Mouse (Mus musculus): Measurements from ENCODE around the gene Smarcc2. TPM values are rescaled to one million over a fixed set of nuclear protein-coding genes. Genes with fewer than 3 reads are reported as not detected.

Smarcc2 gene
- polyA plus RNA-seq, 2 experiments = 98.0 to 216 TPM

DNA sequence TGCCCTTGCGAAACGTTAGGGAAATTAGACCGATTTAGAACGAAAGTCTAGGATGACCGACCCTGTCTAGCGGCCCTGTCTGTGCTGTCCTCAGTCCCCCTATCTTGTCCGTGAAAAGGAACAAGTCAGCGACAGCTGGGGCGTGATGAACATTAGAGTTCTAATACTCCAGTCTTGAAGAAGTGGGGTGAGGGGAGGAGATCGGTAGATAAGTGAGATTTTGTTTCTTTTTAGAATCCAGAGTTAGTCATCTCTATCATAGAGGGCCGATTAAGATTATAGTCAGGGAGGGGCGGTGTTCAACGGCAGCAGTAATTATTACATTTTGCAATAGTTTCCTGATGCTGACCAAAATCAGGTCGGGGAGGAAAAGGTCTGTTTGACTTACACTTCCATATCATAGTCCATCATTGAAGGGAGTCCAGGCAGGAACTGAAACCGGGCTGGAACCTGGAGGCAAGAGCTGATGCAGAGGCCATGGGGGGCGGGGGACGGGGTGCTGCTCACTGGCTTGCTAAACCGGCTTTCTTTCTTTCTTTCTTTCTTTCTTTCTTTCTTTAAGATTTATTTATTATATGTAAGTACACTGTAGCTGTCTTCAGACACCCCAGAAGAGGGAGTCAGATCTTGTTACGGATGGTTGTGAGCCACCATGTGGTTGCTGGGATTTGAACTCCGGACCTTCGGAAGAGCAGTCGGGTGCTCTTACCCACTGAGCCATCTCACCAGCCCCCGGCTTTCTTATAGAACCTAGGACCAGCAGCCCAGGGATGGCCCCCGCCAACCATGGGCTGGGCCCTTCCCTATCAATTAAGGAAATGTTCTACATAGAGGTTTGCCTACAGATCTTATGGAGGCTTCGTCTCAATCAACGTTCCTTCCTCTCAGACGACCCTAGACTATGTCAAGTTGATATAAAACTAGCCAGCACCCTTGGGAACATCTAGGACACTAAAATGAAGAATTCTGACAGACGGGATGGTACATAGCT is 67.6 kb downstream of the Smarcc2 start:
- TF ChIP-seq POLR2A (IDR thresholded peaks at IDR 0.05; ENCODE audit: borderline replicate concordance, extremely low read depth, insufficient read depth, insufficient read length) = no peak
- 30% methylated on average over 28 of the region's 28 CpGs for WGBS
- Histone ChIP-seq H3K9me3 (ENCODE audit: control insufficient read depth, low read length) (no peaks in the 10 kb centered on the region), H3K4me2 (replicated peaks; ENCODE audit: low read depth, low read length, severe bottlenecking) (peak overlapping the region; percentile 96), H3K4me3 (replicated peaks; ENCODE audit: low read length) (peak overlapping the region; percentile 69), H3K4me1 (ENCODE audit: control insufficient read depth, insufficient read depth, low read length) (0 out of 2 replicates have a peak, but pooled peaks cover 10% of the 10 kb centered on the region), H3K36me3 (ENCODE audit: control insufficient read depth, insufficient read depth, low read length) (peaks cover 5% of the 10 kb centered on the region; the same call in 1 of the 2 replicates), H3K27ac (replicated peaks; ENCODE audit: low read depth, low read length) (no peak overlapping the region), H3K27me3 (ENCODE audit: control insufficient read depth, insufficient read depth, low read length) (no peaks in the 10 kb centered on the region), H3K9ac (ENCODE audit: low read depth, low read length, severe bottlenecking) (peak overlapping the region; percentile 52)
- no peak for DNase-seq (ENCODE audit: low spot score)
- ATAC-seq (ENCODE audit: low FRiP score, low read depth) = no peak

DNA sequence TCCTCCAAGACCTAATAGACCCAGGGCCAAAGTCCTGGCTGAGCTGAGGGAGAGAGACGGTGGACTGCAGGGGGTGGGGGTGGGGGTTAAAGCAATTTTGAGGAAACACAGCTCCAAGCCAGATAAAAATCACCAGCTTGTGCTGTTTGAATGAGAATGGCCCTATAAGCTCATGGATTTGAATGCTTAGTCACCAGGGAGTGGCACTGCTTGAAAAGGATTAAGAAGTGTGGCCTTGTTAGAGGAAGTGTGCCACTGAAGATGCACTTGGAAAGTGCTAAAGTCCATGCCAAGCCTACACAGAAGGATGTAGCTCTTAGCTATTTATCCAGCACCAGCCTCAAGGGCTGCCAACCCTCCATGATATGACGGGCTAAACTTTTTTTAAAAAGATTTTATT is 76.2 kb downstream of the Smarcc2 start:
- no peak overlapping the region for H3K9ac ChIP-seq (ENCODE audit: low read depth, low read length, severe bottlenecking)
- no peaks in the 10 kb centered on the region for H3K27me3 ChIP-seq (ENCODE audit: control insufficient read depth, insufficient read depth, low read length)
- H3K27ac ChIP-seq (replicated peaks; ENCODE audit: low read depth, low read length) = no peak overlapping the region
- H3K9me3 ChIP-seq (ENCODE audit: control insufficient read depth, low read length) = no peaks in the 10 kb centered on the region
- no peak for ATAC-seq (ENCODE audit: low FRiP score, low read depth)
- 86% methylated on average over 2 of the region's 2 CpGs for WGBS
- TF ChIP-seq POLR2A (IDR thresholded peaks at IDR 0.05; ENCODE audit: borderline replicate concordance, extremely low read depth, insufficient read depth, insufficient read length) = no peak
- H3K36me3 ChIP-seq (ENCODE audit: control insufficient read depth, insufficient read depth, low read length) = no peaks in the 10 kb centered on the region
- H3K4me1 ChIP-seq (ENCODE audit: control insufficient read depth, insufficient read depth, low read length) = 0 out of 2 replicates have a peak, but pooled peaks cover 3% of the 10 kb centered on the region
- H3K4me2 ChIP-seq (replicated peaks; ENCODE audit: low read depth, low read length, severe bottlenecking) = no peak overlapping the region
- DNase-seq (ENCODE audit: low spot score) = no peak
- H3K4me3 ChIP-seq (replicated peaks; ENCODE audit: low read length) = no peak overlapping the region

DNA sequence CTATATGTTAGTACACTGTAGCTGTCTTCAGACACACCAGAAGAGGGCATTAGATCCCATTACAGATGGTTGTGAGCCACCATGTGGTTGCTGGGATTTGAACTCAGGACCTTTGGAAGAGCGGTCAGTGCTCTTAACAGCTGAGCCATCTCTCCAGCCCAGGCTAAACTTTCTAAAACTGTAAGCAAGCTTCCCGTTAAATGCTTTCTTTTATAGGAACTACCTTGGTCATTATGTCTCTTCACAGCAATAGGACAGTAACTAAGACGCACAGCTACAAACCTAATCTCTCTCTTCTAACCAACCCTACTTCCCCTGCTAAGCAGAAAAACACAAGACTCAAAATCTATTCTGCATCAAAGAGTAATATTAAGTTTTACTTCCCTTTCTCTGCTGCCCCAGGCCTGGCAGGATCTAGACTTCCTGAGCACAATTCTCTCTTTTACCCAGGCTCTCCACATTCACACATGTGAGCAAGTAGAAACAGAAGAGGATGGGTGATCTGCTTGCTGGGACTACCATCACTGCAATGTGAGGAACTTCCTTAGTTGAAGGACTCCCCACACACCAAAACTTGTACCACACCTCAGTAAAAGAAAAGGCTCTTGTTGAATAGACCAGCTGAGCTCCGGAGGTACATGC is 76.7 kb downstream of the Smarcc2 start:
- Histone ChIP-seq H3K9ac (ENCODE audit: low read depth, low read length, severe bottlenecking) (peak overlapping the region; percentile 13; the same call in 1 of the 2 replicates), H3K27ac (replicated peaks; ENCODE audit: low read depth, low read length) (peak overlapping the region; percentile 71), H3K4me2 (replicated peaks; ENCODE audit: low read depth, low read length, severe bottlenecking) (peak overlapping the region; percentile 31), H3K4me1 (ENCODE audit: control insufficient read depth, insufficient read depth, low read length) (0 out of 2 replicates have a peak, but pooled peaks cover 3% of the 10 kb centered on the region), H3K27me3 (ENCODE audit: control insufficient read depth, insufficient read depth, low read length) (no peaks in the 10 kb centered on the region), H3K4me3 (replicated peaks; ENCODE audit: low read length) (peak overlapping the region; percentile 16), H3K36me3 (ENCODE audit: control insufficient read depth, insufficient read depth, low read length) (no peaks in the 10 kb centered on the region), H3K9me3 (ENCODE audit: control insufficient read depth, low read length) (no peaks in the 10 kb centered on the region)
- no peak for DNase-seq (ENCODE audit: low spot score)
- no peak for TF ChIP-seq POLR2A (IDR thresholded peaks at IDR 0.05; ENCODE audit: borderline replicate concordance, extremely low read depth, insufficient read depth, insufficient read length)
- WGBS = 73% methylated on average over 4 of the region's 4 CpGs
- peak; percentile 14; the same call in 1 of the 2 replicates for ATAC-seq (ENCODE audit: low FRiP score, low read depth)

DNA sequence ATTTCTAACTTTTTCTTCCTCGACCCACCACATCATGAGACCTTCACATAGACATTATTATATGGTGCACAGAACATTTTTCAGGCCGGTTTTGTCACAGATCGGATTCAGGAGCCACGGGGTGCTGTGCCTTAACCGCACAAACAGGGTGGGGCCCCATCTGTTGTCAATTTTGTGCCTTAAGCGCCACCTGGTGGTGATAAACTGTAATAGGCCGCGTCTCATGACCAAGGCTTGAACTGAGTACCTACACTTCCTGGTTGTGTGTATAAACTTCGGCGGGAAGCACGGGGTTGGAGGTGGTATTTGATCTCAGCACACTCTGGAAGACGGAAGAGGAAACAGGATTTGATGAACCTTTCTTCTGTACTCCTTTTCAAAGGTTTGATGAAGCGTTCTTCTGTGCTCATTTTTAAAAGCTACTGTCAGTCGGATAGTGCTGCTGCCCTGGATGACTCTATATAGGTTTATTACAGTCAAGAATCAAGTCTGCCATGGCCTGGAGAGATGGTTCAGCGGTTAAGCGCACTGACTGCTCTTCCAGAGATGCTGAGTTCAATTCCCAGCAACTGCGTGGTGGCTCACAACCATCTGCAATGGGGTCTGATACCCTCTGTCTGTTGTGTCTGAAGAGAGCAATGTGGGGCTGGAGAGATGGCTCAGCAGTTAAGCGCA is 77.4 kb downstream of the Smarcc2 start:
- peak overlapping the region; percentile 16 for H3K4me3 ChIP-seq (replicated peaks; ENCODE audit: low read length)
- 0 out of 2 replicates have a peak, but pooled peaks cover 3% of the 10 kb centered on the region for H3K4me1 ChIP-seq (ENCODE audit: control insufficient read depth, insufficient read depth, low read length)
- DNase-seq (ENCODE audit: low spot score) = peak; percentile 90
- peak overlapping the region; percentile 13; the same call in 1 of the 2 replicates for H3K9ac ChIP-seq (ENCODE audit: low read depth, low read length, severe bottlenecking)
- WGBS = 15% methylated on average over 18 of the region's 18 CpGs
- TF ChIP-seq POLR2A (IDR thresholded peaks at IDR 0.05; ENCODE audit: borderline replicate concordance, extremely low read depth, insufficient read depth, insufficient read length) = no peak
- no peaks in the 10 kb centered on the region for H3K9me3 ChIP-seq (ENCODE audit: control insufficient read depth, low read length)
- peak; percentile 92 for ATAC-seq (ENCODE audit: low FRiP score, low read depth)
- H3K36me3 ChIP-seq (ENCODE audit: control insufficient read depth, insufficient read depth, low read length) = peaks cover 6% of the 10 kb centered on the region; the same call in 1 of the 2 replicates
- peak overlapping the region; percentile 71 for H3K27ac ChIP-seq (replicated peaks; ENCODE audit: low read depth, low read length)
- H3K4me2 ChIP-seq (replicated peaks; ENCODE audit: low read depth, low read length, severe bottlenecking) = peak overlapping the region; percentile 31
- H3K27me3 ChIP-seq (ENCODE audit: control insufficient read depth, insufficient read depth, low read length) = no peaks in the 10 kb centered on the region
